23 mouse cellular contexts compared by ENCODE assay signal in the genomic region with DNA sequence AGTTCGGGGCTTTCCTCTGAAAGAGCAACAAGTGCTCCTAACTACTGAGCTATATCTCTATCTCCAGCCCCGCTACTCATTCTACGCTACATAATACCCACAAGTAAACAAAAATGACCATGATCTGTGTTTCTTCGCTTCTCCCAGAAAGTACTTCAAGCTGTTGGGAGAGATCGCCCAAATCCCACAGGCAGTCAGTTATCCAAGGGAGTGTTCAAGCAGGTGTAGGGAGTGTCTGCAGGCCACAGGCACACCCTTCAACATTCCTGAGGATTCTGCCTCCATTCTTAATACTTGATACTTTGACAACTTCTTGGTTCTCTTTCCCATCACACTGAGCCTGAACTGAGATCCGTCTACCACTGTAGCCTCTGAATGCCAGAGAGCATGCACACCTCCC. TPM values are rescaled to one million over a fixed set of nuclear protein-coding genes. Genes with fewer than 3 reads are reported as not detected.
"Had no signal": no experiment of that assay in that cellular context is flagged by ENCODE, and none has a peak within 500 bp of the region (broad histone marks: within the 10 kb centered on the region; RNA-seq: fewer than 3 reads in every experiment).

No protein-coding gene starts in this region.

- DNase-seq: retina, postnatal 1 day; right cerebral cortex, adult 18-20 months; right cerebral cortex, postnatal 14 days; right cerebral cortex, postnatal 25 days; right cerebral cortex, postnatal 4 days; spleen, adult 18-20 months; thymus, adult 18-20 months; thymus, adult 2 months; thymus, postnatal 14 days; thymus, postnatal 25 days; thymus, postnatal 36 days; thymus, postnatal 4 days had no signal

- H3K4me3 ChIP-seq: neural tube, embryonic 15.5 days; stomach, embryonic 15.5 days had no signal

- H3K9ac ChIP-seq: neural tube, embryonic 15.5 days; stomach, embryonic 15.5 days had no signal

- H3K36me3 ChIP-seq: neural tube, embryonic 15.5 days; stomach, embryonic 15.5 days had no signal

- H3K27me3 ChIP-seq: neural tube, embryonic 15.5 days; stomach, embryonic 15.5 days had no signal

- H3K4me1 ChIP-seq: stomach, embryonic 15.5 days had no signal

- H3K27ac ChIP-seq: neural tube, embryonic 15.5 days; stomach, embryonic 15.5 days; stomach, postnatal 0 days had no signal

- H3K9me3 ChIP-seq: neural tube, embryonic 15.5 days; stomach, embryonic 15.5 days had no signal

- H3K4me2 ChIP-seq: neural tube, embryonic 15.5 days; stomach, embryonic 15.5 days had no signal

RNA-seq across cellular contexts. Expression of gene Atp6v1e2, which starts 4.5 kb away (rescaled TPM):
- total RNA-seq: neutrophil, adult 5-6 weeks had no signal
- polyA plus RNA-seq: neural tube, embryonic 14.5 days; neural tube, embryonic 15.5 days; small intestine, adult 2 months; spleen, adult 2 months; stomach, embryonic 14.5 days; stomach, embryonic 15.5 days; thymus, adult 2 months; thymus, postnatal 0 days; urinary bladder, adult 2 months had no signal

RNA-seq across cellular contexts. Expression of gene Tmem247, which starts 26.0 kb away (rescaled TPM):
- total RNA-seq: neutrophil, adult 5-6 weeks had no signal
- polyA plus RNA-seq: neural tube, embryonic 14.5 days; neural tube, embryonic 15.5 days; small intestine, adult 2 months; spleen, adult 2 months; stomach, embryonic 14.5 days; stomach, embryonic 15.5 days; stomach, embryonic 16.5 days; stomach, postnatal 0 days; thymus, adult 2 months; thymus, postnatal 0 days; urinary bladder, adult 2 months had no signal
